Mouse (Mus musculus): ENCODE data around the gene Gm28308. TPM values are rescaled to one million over a fixed set of nuclear protein-coding genes. Genes with fewer than 3 reads are reported as not detected.

The Gm28308 gene
- polyA plus RNA-seq, 1 experiment: not detected

- Histone ChIP-seq H3K27me3 (ENCODE audit: control insufficient read depth, insufficient read depth, low read length) (0 out of 2 replicates have a peak, but pooled peaks cover 4% of the 10 kb centered on the region), H3K4me1 (ENCODE audit: control insufficient read depth, insufficient read depth, insufficient read length) (no peaks in the 10 kb centered on the region), H3K27ac (ENCODE audit: insufficient read depth, low read length) (no peak overlapping the region; the same call in 1 of the 2 replicates), H3K36me3 (ENCODE audit: control insufficient read depth, insufficient read depth, low read length) (no peaks in the 10 kb centered on the region), H3K4me3 (ENCODE audit: extremely low read depth, insufficient read depth, insufficient read length) (no peak overlapping the region)
- 88% methylated on average over 16 of the region's 16 CpGs for WGBS
- TF ChIP-seq CTCF (IDR thresholded peaks at IDR 0.05; ENCODE audit: extremely low read depth, insufficient read depth, insufficient read length, insufficient replicate concordance): no peak
- no peak for TF ChIP-seq POLR2A (IDR thresholded peaks at IDR 0.05; ENCODE audit: low read depth, low read length)
- DNase-seq (ENCODE audit: low read depth in 1 of 2, low spot score in 2 of 2): no peak
Observed at GRCm38 (mm10) chr6:52169499-52170165, 43.5 kb downstream of the Gm28308 start.

GRCm38 (mm10) chr6:52168191-52169055 is 44.7 kb downstream of the Gm28308 start:
- Histone ChIP-seq H3K27me3 (ENCODE audit: control insufficient read depth, insufficient read depth, low read length) (peaks cover 8% of the 10 kb centered on the region), H3K27ac (ENCODE audit: insufficient read depth, low read length) (no peak overlapping the region; the same call in 1 of the 2 replicates), H3K4me1 (ENCODE audit: control insufficient read depth, insufficient read depth, insufficient read length) (no peaks in the 10 kb centered on the region), H3K4me3 (ENCODE audit: extremely low read depth, insufficient read depth, insufficient read length) (no peak overlapping the region), H3K36me3 (ENCODE audit: control insufficient read depth, insufficient read depth, low read length) (no peaks in the 10 kb centered on the region)
- 85% methylated on average over 42 of the region's 42 CpGs for WGBS
- no peak for DNase-seq (ENCODE audit: low read depth in 1 of 2, low spot score in 2 of 2)
- TF ChIP-seq CTCF (IDR thresholded peaks at IDR 0.05; ENCODE audit: extremely low read depth, insufficient read depth, insufficient read length, insufficient replicate concordance): no peak
- no peak for TF ChIP-seq POLR2A (IDR thresholded peaks at IDR 0.05; ENCODE audit: low read depth, low read length)

- no peak for DNase-seq (ENCODE audit: low read depth in 1 of 2, low spot score in 2 of 2)
- no peak for TF ChIP-seq POLR2A (IDR thresholded peaks at IDR 0.05; ENCODE audit: low read depth, low read length)
- no peak for TF ChIP-seq CTCF (IDR thresholded peaks at IDR 0.05; ENCODE audit: extremely low read depth, insufficient read depth, insufficient read length, insufficient replicate concordance)
- peaks cover 9% of the 10 kb centered on the region for H3K27me3 ChIP-seq (ENCODE audit: control insufficient read depth, insufficient read depth, low read length)
- H3K4me1 ChIP-seq (ENCODE audit: control insufficient read depth, insufficient read depth, insufficient read length): no peaks in the 10 kb centered on the region
- no peak overlapping the region for H3K4me3 ChIP-seq (ENCODE audit: extremely low read depth, insufficient read depth, insufficient read length)
- H3K36me3 ChIP-seq (ENCODE audit: control insufficient read depth, insufficient read depth, low read length): no peaks in the 10 kb centered on the region
- H3K27ac ChIP-seq (ENCODE audit: insufficient read depth, low read length): 0 out of 2 replicates have a peak overlapping the region, but pooled peaks have one; percentile 18
- 84% methylated on average over 14 of the region's 14 CpGs for WGBS
Observed at GRCm38 (mm10) chr6:52167736-52168161, 45.4 kb downstream of the Gm28308 start.

GRCm38 (mm10) chr6:52167176-52167575 is 46.0 kb downstream of the Gm28308 start:
- TF ChIP-seq POLR2A (IDR thresholded peaks at IDR 0.05; ENCODE audit: low read depth, low read length): no peak
- no peak for TF ChIP-seq CTCF (IDR thresholded peaks at IDR 0.05; ENCODE audit: extremely low read depth, insufficient read depth, insufficient read length, insufficient replicate concordance)
- no peaks in the 10 kb centered on the region for H3K36me3 ChIP-seq (ENCODE audit: control insufficient read depth, insufficient read depth, low read length)
- WGBS: 87% methylated on average over 1 of the region's 1 CpGs
- H3K27ac ChIP-seq (ENCODE audit: insufficient read depth, low read length): 0 out of 2 replicates have a peak overlapping the region, but pooled peaks have one; percentile 47
- H3K27me3 ChIP-seq (ENCODE audit: control insufficient read depth, insufficient read depth, low read length): peaks cover 9% of the 10 kb centered on the region
- H3K4me1 ChIP-seq (ENCODE audit: control insufficient read depth, insufficient read depth, insufficient read length): no peaks in the 10 kb centered on the region
- DNase-seq (ENCODE audit: low read depth in 1 of 2, low spot score in 2 of 2): no peak
- no peak overlapping the region for H3K4me3 ChIP-seq (ENCODE audit: extremely low read depth, insufficient read depth, insufficient read length)

- 74% methylated on average over 4 of the region's 4 CpGs for WGBS
- DNase-seq (ENCODE audit: low read depth in 1 of 2, low spot score in 2 of 2): no peak
- H3K4me3 ChIP-seq (ENCODE audit: extremely low read depth, insufficient read depth, insufficient read length): no peak overlapping the region
- no peaks in the 10 kb centered on the region for H3K4me1 ChIP-seq (ENCODE audit: control insufficient read depth, insufficient read depth, insufficient read length)
- TF ChIP-seq CTCF (IDR thresholded peaks at IDR 0.05; ENCODE audit: extremely low read depth, insufficient read depth, insufficient read length, insufficient replicate concordance) (no peak), POLR2A (IDR thresholded peaks at IDR 0.05; ENCODE audit: low read depth, low read length) (no peak)
- H3K27me3 ChIP-seq (ENCODE audit: control insufficient read depth, insufficient read depth, low read length): peaks cover 9% of the 10 kb centered on the region
- H3K27ac ChIP-seq (ENCODE audit: insufficient read depth, low read length): peak overlapping the region; percentile 47; the same call in 1 of the 2 replicates
- no peaks in the 10 kb centered on the region for H3K36me3 ChIP-seq (ENCODE audit: control insufficient read depth, insufficient read depth, low read length)
Observed at GRCm38 (mm10) chr6:52166431-52167077, 46.6 kb downstream of the Gm28308 start.

DNA sequence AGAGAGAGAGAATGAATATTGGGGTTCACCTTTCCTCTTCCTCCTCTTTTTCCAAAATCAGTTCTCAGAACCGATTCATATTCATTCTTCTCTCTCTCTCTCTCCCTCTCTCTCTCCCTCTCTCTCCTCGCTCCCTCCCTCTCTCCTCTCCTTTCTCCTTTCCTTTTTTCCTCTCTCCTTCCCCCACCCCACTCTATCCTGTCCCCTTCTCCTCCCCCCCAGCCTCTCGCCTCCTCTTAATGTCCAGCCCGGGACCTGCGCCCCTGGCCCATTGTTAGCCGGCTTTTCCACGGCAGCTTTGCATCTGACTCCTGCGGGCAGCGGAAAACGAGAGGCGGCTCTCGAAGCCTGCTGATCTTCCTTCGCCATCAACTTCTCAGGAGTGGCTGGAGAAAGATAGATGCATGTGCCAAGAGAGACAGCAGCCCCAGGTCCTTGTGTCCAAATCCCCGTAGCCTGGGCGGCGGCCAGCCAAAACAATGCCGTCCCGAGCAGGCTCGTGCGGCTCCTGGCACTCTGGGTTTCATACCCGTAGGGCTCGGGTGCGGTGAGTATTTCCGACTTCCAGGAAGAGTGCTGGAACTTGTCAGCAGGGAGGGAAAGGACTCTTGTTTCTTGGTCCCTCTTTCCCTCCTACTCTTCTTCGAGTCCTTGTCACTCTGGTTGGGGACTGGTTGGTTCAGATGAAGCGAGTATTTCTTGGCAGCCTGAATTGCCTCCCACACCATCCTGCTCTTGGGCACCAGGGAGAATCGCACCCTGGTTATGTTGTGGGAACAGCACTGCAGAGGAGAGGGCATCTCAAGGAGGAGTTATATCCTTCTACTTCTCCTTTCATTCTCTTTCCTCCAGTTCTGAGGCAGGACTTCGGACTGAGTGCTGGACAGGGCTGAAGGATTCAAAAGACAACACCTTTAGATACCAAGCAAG is 47.4 kb downstream of the Gm28308 start:
- Histone ChIP-seq H3K27me3 (ENCODE audit: control insufficient read depth, insufficient read depth, low read length) (peaks cover 11% of the 10 kb centered on the region), H3K36me3 (ENCODE audit: control insufficient read depth, insufficient read depth, low read length) (no peaks in the 10 kb centered on the region), H3K4me1 (ENCODE audit: control insufficient read depth, insufficient read depth, insufficient read length) (no peaks in the 10 kb centered on the region), H3K4me3 (ENCODE audit: extremely low read depth, insufficient read depth, insufficient read length) (no peak overlapping the region), H3K27ac (ENCODE audit: insufficient read depth, low read length) (no peak overlapping the region)
- TF ChIP-seq CTCF (IDR thresholded peaks at IDR 0.05; ENCODE audit: extremely low read depth, insufficient read depth, insufficient read length, insufficient replicate concordance) (no peak), POLR2A (IDR thresholded peaks at IDR 0.05; ENCODE audit: low read depth, low read length) (no peak)
- DNase-seq (ENCODE audit: low read depth in 1 of 2, low spot score in 2 of 2): no peak
- WGBS: 80% methylated on average over 28 of the region's 28 CpGs
